Mouse (Mus musculus) kidney, adult 2 months (tissue): Measurements from ENCODE around the gene Ddhd1. TPM values are rescaled to one million over a fixed set of nuclear protein-coding genes. Genes with fewer than 3 reads are reported as not detected.

Source experiments
- DNase-seq: peaks from one replicate; pipeline ENCODE4 v3.0.0; 2021
- H3K27ac ChIP-seq: fragments of 200-500 bp; 2 replicates; pipeline ENCODE4 v1.5.1; 2012; ENCODE audit warnings: low read depth, low read length, control low read depth, inconsistent platforms; ENCODE audit not compliant: insufficient read depth
- H3K27me3 ChIP-seq: fragments of 200-500 bp; replicated peaks from 2 replicates; pipeline ENCODE4 v1.6.1; 2012; ENCODE audit warnings: mild to moderate bottlenecking, moderate library complexity, low read length, inconsistent platforms; ENCODE audit not compliant: control insufficient read depth, insufficient read depth
- H3K36me3 ChIP-seq: fragments of 200-500 bp; 2 replicates; pipeline ENCODE4 v1.6.1; 2012; ENCODE audit warnings: mild to moderate bottlenecking, moderate library complexity, low read length, inconsistent platforms; ENCODE audit not compliant: control insufficient read depth, insufficient read depth
- H3K4me1 ChIP-seq: fragments of 200-500 bp; 2 replicates; pipeline ENCODE4 v1.6.1; 2011; ENCODE audit warnings: low read length; ENCODE audit not compliant: control insufficient read depth, insufficient read depth
- H3K4me3 ChIP-seq: fragments of 200-500 bp; 2 replicates; pipeline ENCODE4 v1.5.1; 2011; ENCODE audit warnings: mild to moderate bottlenecking, low read depth, low read length, control low read depth; ENCODE audit not compliant: insufficient read depth
- CTCF ChIP-seq: fragments of 200-500 bp; conservative IDR thresholded peaks from 2 replicates; pipeline ENCODE4 v1.5.1; 2011; ENCODE audit warnings: low read depth, mild to moderate bottlenecking, control low read depth, low read length, moderate library complexity, mixed read lengths; ENCODE audit not compliant: insufficient read depth, insufficient read length
- POLR2A ChIP-seq: fragments of 200-500 bp; IDR thresholded peaks from one replicate; pipeline ENCODE4 v1.6.1; 2011; ENCODE audit warnings: low read depth, low read length, control low read depth
- WGBS: fragments of 180-500 bp; shearing (Covaris S2); methylation state at CpG from one replicate; pipeline ENCODE4 v1.1.7; 2018; 5-methylcytosine and 5-hydroxymethylcytosine counted together
- polyA plus RNA-seq: library from polyadenylated mRNA; depleted of rRNA; stranded (reverse); fragments of >200 nt; gene quantifications from 2 replicates; pipeline ENCODE4 v1.2.3, GENCODE M21; 2012

Gene Ddhd1
- polyA plus RNA-seq, 1 experiment, result 10.7 TPM

- WGBS, result 76% methylated on average over 4 of the region's 4 CpGs
- Histone ChIP-seq H3K4me1 (no peaks in the 10 kb centered on the region), H3K36me3 (no peaks in the 10 kb centered on the region), H3K27me3 (no peaks in the 10 kb centered on the region), H3K27ac (no peak overlapping the region), H3K4me3 (no peak overlapping the region)
- DNase-seq, result peak; percentile 21
- TF ChIP-seq CTCF (no peak), POLR2A (no peak)
Measured at GRCm38 (mm10) chr14:45632756-45633537, 25.0 kb downstream of the Ddhd1 start.

DNA sequence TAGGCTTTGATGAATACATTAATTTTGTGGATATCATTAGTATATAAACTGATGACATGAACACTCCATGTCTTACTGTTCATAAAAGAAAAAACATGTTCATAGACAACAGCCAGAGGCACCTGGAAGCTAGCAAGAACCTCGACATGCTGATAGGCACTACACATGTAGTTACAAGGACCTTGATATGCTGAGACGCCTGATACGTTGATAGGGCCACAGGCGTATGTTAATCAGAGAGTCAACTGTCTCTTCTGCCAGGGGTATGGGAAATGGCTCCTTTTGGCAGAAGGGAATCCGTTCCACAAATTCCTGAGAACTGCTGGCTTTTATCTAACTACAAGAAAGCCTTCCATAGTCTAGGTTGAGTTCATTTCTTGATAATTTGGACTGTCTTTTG lies 27.4 kb downstream of the Ddhd1 start:
- no peak for DNase-seq
- Histone ChIP-seq H3K27me3 (no peaks in the 10 kb centered on the region), H3K36me3 (no peaks in the 10 kb centered on the region), H3K4me3 (no peak overlapping the region), H3K4me1 (no peaks in the 10 kb centered on the region), H3K27ac (no peak overlapping the region)
- TF ChIP-seq POLR2A (no peak), CTCF (no peak)
- 92% methylated on average over 5 of the region's 5 CpGs for WGBS

DNA sequence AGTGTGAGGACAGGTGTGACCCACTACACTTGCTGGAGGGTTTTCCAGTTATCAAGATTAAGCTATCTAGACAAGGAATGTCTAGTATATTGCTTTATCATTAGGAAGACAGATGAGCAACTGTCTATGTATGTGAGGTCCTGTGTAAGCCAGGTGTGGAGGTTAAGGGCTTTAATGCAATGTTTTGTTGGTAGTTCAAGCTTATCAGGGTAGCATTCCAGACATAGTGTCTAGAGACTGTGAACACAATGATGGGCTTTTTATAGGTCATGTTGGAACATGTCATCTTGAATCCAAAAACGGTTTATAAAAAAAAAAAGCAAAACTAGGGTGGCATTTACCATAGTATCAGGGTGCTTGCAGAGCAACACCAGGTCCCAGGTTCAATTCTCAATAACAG lies 28.0 kb downstream of the Ddhd1 start:
- Histone ChIP-seq H3K4me1 (no peaks in the 10 kb centered on the region), H3K4me3 (no peak overlapping the region), H3K27me3 (no peaks in the 10 kb centered on the region), H3K27ac (no peak overlapping the region), H3K36me3 (no peaks in the 10 kb centered on the region)
- TF ChIP-seq CTCF, result no peak
- no peak for TF ChIP-seq POLR2A
- WGBS, result 80% methylated on average over 1 of the region's 1 CpGs
- no peak for DNase-seq

- Histone ChIP-seq H3K27ac (no peak overlapping the region), H3K36me3 (peaks cover 4% of the 10 kb centered on the region), H3K27me3 (no peaks in the 10 kb centered on the region), H3K4me3 (no peak overlapping the region), H3K4me1 (no peaks in the 10 kb centered on the region)
- DNase-seq, result no peak
- 52% methylated on average over 6 of the region's 6 CpGs for WGBS
- TF ChIP-seq POLR2A (no peak), CTCF (no peak)
Measured at GRCm38 (mm10) chr14:45618351-45618750, 39.6 kb downstream of the Ddhd1 start.

- no peak overlapping the region for H3K4me3 ChIP-seq
- no peak for DNase-seq
- WGBS, result 96% methylated on average over 5 of the region's 5 CpGs
- no peak overlapping the region for H3K27ac ChIP-seq
- no peak for TF ChIP-seq CTCF
- H3K4me1 ChIP-seq, result no peaks in the 10 kb centered on the region
- H3K36me3 ChIP-seq, result peaks cover 4% of the 10 kb centered on the region
- no peaks in the 10 kb centered on the region for H3K27me3 ChIP-seq
Measured at GRCm38 (mm10) chr14:45616526-45616925, 41.4 kb downstream of the Ddhd1 start.

DNA sequence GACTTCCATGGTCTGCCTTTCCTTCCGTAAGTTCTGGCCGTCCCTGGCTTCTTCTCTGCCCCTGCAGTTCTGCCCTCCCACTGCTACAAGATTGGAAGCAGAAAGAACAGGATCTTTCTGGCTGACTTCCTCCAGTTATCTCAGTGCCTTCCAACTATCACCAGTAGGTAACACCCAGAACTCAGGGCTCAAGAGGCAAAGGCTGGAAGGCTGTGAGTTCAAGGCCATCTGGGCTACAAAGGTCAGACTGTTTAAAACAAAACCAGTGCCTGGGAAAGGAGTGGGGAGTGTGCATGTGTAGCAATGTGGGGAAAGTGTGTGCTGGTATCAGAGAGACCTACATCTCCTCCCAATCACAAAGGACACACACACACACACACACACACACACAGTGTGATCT lies 42.2 kb downstream of the Ddhd1 start:
- DNase-seq, result no peak
- Histone ChIP-seq H3K36me3 (peaks cover 4% of the 10 kb centered on the region), H3K27me3 (no peaks in the 10 kb centered on the region), H3K27ac (no peak overlapping the region), H3K4me3 (no peak overlapping the region), H3K4me1 (no peaks in the 10 kb centered on the region)
- WGBS, result 91% methylated on average over 2 of the region's 2 CpGs
- no peak for TF ChIP-seq POLR2A
- TF ChIP-seq CTCF, result no peak

GRCm38 (mm10) chr14:45614822-45615221 lies 43.1 kb downstream of the Ddhd1 start:
- WGBS, result 79% methylated on average over 4 of the region's 4 CpGs
- H3K27me3 ChIP-seq, result no peaks in the 10 kb centered on the region
- TF ChIP-seq CTCF, result no peak
- TF ChIP-seq POLR2A, result no peak
- H3K4me1 ChIP-seq, result no peaks in the 10 kb centered on the region
- DNase-seq, result no peak
- H3K27ac ChIP-seq, result no peak overlapping the region
- H3K4me3 ChIP-seq, result no peak overlapping the region
- peaks cover 8% of the 10 kb centered on the region for H3K36me3 ChIP-seq
